ENCODE assay signal across 21 mouse cellular contexts in genomic region chr1:45472751-45473150, GRCm38 (mm10). TPM values are rescaled to one million over a fixed set of nuclear protein-coding genes. Genes with fewer than 3 reads are reported as not detected.
DNase-seq lines count a peak whose midpoint lies in the region; ATAC-seq and TF ChIP-seq lines count a peak whose summit lies in the region.
"Had no signal": no experiment of that assay in that cellular context is flagged by ENCODE, and none has a peak within 500 bp of the region (broad histone marks: within the 10 kb centered on the region; RNA-seq: fewer than 3 reads in every experiment).

No protein-coding gene starts in this region.

- no peak for TF ChIP-seq CTCF in intestine, postnatal 0 days (IDR thresholded peaks at IDR 0.05; ENCODE audit: low read depth)

- no peaks in the 10 kb centered on the region for H3K9me3 ChIP-seq in intestine, postnatal 0 days (ENCODE audit: control insufficient read depth)
- H3K9me3 ChIP-seq: embryonic facial prominence, embryonic 13.5 days; forebrain, embryonic 12.5 days; hindbrain, embryonic 13.5 days; limb, embryonic 12.5 days; liver, embryonic 15.5 days; neural tube, embryonic 13.5 days had no signal

- H3K36me3 ChIP-seq in intestine, postnatal 0 days (ENCODE audit: control insufficient read depth, insufficient read depth) = no peaks in the 10 kb centered on the region
- H3K36me3 ChIP-seq: embryonic facial prominence, embryonic 13.5 days; forebrain, embryonic 12.5 days; hindbrain, embryonic 13.5 days; limb, embryonic 12.5 days; liver, embryonic 15.5 days; neural tube, embryonic 13.5 days had no signal

- ATAC-seq in intestine, postnatal 0 days = no peak

- no peaks in the 10 kb centered on the region for H3K4me1 ChIP-seq in intestine, postnatal 0 days (replicated peaks; ENCODE audit: control insufficient read depth, insufficient read depth, low read length)
- H3K4me1 ChIP-seq: forebrain, embryonic 12.5 days; hindbrain, embryonic 13.5 days; limb, embryonic 12.5 days; liver, embryonic 15.5 days; neural tube, embryonic 13.5 days had no signal

- no peak overlapping the region for H3K27ac ChIP-seq in intestine, postnatal 0 days (ENCODE audit: low read depth, low read length)
- H3K27ac ChIP-seq: embryonic facial prominence, embryonic 13.5 days; forebrain, embryonic 12.5 days; hindbrain, embryonic 13.5 days; limb, embryonic 12.5 days; liver, embryonic 15.5 days; neural tube, embryonic 13.5 days had no signal

- H3K9ac ChIP-seq in intestine, postnatal 0 days (ENCODE audit: low read depth, low read length) = no peak overlapping the region
- H3K9ac ChIP-seq: embryonic facial prominence, embryonic 13.5 days; forebrain, embryonic 12.5 days; hindbrain, embryonic 13.5 days; limb, embryonic 12.5 days; liver, embryonic 15.5 days; neural tube, embryonic 13.5 days had no signal

- peak; percentile 8 for DNase-seq in embryo, embryonic 11 days
- no peak for DNase-seq in embryo, embryonic 9.5 days (ENCODE audit: extremely low spot score)
- DNase-seq in left cerebral cortex, adult 11 months (ENCODE audit: low spot score) = peak; percentile 9
- no peak for DNase-seq in left cerebral cortex, postnatal 4 days
- DNase-seq in left cerebral cortex, adult 18-20 months (ENCODE audit: low spot score in 2 of 2) = peak; percentile 36 to 68
- DNase-seq in right cerebral cortex, postnatal 36 days (ENCODE audit: low spot score in 2 of 2) = peak; percentile 31 to 58
- DNase-seq in B cell, adult 2 months = no peak
- DNase-seq: cerebellum, adult 11 months; cerebellum, postnatal 36 days; heart, adult 18-20 months; kidney, adult 18-20 months; kidney, postnatal 4 days; lung, postnatal 14 days; thymus, postnatal 4 days had no signal

- no peaks in the 10 kb centered on the region for H3K27me3 ChIP-seq in intestine, postnatal 0 days (replicated peaks; ENCODE audit: control insufficient read depth, insufficient read depth, low read length)
- H3K27me3 ChIP-seq: embryonic facial prominence, embryonic 13.5 days; forebrain, embryonic 12.5 days; hindbrain, embryonic 13.5 days; limb, embryonic 12.5 days; liver, embryonic 15.5 days; neural tube, embryonic 13.5 days had no signal

- WGBS in intestine, postnatal 0 days = 43% methylated on average over 4 of the region's 4 CpGs

- intact Hi-C loops in left cerebral cortex, postnatal 4 days (cut with DNase I) = no loop called here

- H3K4me3 ChIP-seq in intestine, postnatal 0 days (ENCODE audit: low read depth, low read length) = no peak overlapping the region
- H3K4me3 ChIP-seq: embryonic facial prominence, embryonic 13.5 days; forebrain, embryonic 12.5 days; hindbrain, embryonic 13.5 days; limb, embryonic 12.5 days; liver, embryonic 15.5 days; neural tube, embryonic 13.5 days had no signal

- H3K4me2 ChIP-seq in intestine, postnatal 0 days (replicated peaks; ENCODE audit: low read depth) = no peak overlapping the region
- H3K4me2 ChIP-seq: embryonic facial prominence, embryonic 13.5 days; forebrain, embryonic 12.5 days; hindbrain, embryonic 13.5 days; limb, embryonic 12.5 days; liver, embryonic 15.5 days; neural tube, embryonic 13.5 days had no signal

RNA-seq across cellular contexts. Expression of gene Col5a2, which starts 30.3 kb away (rescaled TPM):
- total RNA-seq in left cerebral cortex, postnatal 4 days (2021) = 10 to 100 TPM; 15.6 to 16.2 TPM
- 1 to 10 TPM; 1.9 to 2.0 TPM for total RNA-seq in left cerebral cortex, adult 18-20 months (2021)
- polyA plus RNA-seq in intestine, postnatal 0 days (2015; fragmentation: Nextera tagmentation; extraction: Ambion mirVana) = 29.5 and 29.6 TPM in 2 replicates

Comparison
In these comparisons a context has a peak if more than half of its experiments do, and no peak if none do; other contexts are left out.
1. DNase-seq: peak in embryo, embryonic 11 days (single experiment), left cerebral cortex, adult 11 months (single experiment), left cerebral cortex, adult 18-20 months (2 of 2) and right cerebral cortex, postnatal 36 days (2 of 2); none in embryo, embryonic 9.5 days (single experiment), left cerebral cortex, postnatal 4 days (single experiment) and B cell, adult 2 months (0 of 2).
2. RNA of gene Col5a2, which starts 30.3 kb away (total RNA-seq): 15.6 to 16.2 TPM in left cerebral cortex, postnatal 4 days; 1.9 to 2.0 TPM in left cerebral cortex, adult 18-20 months; every median in the first group is over 4 times any median in the second.